Mouse (Mus musculus): ENCODE data around the gene Mrpl20. TPM values are rescaled to one million over a fixed set of nuclear protein-coding genes. Genes with fewer than 3 reads are reported as not detected.
"Not testable (repeated sequence)": the region's sequence is repeated elsewhere in the genome, so short reads cannot be mapped to it uniquely, and the experiment has no call there.

The Mrpl20 gene
- total and polyA plus RNA-seq, 3 experiments, result 17.9 to 97.2 (median 85.3) TPM

- no peak for TF ChIP-seq TAL1 (conservative IDR thresholded peaks at IDR 0.05; ENCODE audit: low read depth, low read length)
- TF ChIP-seq POLR2AphosphoS5 (IDR thresholded peaks at IDR 0.05; ENCODE audit: insufficient replicate concordance, low read depth, low read length), result no peak
- TF ChIP-seq CTCF (IDR thresholded peaks at IDR 0.05; ENCODE audit: low read depth, low read length), result 0 out of 2 replicates have a peak, but pooled peaks have one; percentile 19
- TF ChIP-seq GATA1 (IDR thresholded peaks at IDR 0.05; ENCODE audit: borderline replicate concordance, low read length), result no peak
- no peak for TF ChIP-seq GATA2 (IDR thresholded peaks at IDR 0.05; ENCODE audit: borderline replicate concordance, low read depth, low read length)
- DNase-seq (ENCODE audit: low spot score), result no peak
- Histone ChIP-seq H3K9me3 (replicated peaks) (no peaks in the 10 kb centered on the region), H3K4me3 (ENCODE audit: low read depth, low read length) (peak within 1 kb of the TSS; percentile 76), H3K4me1 (ENCODE audit: insufficient read depth, low read depth, low read length) (peaks cover 31% of the 10 kb centered on the region), H3K27me3 (ENCODE audit: insufficient read depth, low read length) (peaks cover 46% of the 10 kb centered on the region), H3K36me3 (replicated peaks) (no peaks in the 10 kb centered on the region)
- peak; percentile 48; the same call in 1 of the 2 replicates for ATAC-seq (ENCODE audit: extremely low read depth, insufficient number of reproducible peaks, low FRiP score, poor library complexity, severe bottlenecking)
Observed at GRCm38 (mm10) chr4:155785819-155786218, 16.9 kb upstream of the Mrpl20 start, which contains the start of gene Tmem88b. TSS of gene Tmem88b (minus strand) at chr4:155785874.

DNA sequence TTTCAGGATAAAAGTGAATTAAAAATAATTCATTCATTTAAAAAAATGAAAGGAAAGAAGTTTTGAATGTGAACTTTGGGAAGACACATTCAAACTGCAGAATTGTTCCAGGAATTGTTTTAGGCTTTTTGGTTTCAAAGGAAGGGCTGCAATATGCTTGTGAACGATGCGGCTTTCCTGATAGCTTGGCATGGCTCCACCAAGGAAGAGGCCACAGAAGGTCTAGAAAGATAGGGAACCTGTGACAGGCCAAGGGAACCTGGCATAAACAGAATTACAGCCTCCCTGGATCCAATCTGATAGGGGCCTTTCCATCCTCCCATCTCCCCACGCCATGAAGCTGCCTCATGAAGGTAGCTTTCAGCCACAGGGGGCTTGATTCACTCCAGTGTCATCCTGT, 14.4 kb upstream of the Mrpl20 start:
- ATAC-seq (ENCODE audit: extremely low read depth, insufficient number of reproducible peaks, low FRiP score, poor library complexity, severe bottlenecking), result no peak
- no peak for DNase-seq (ENCODE audit: low spot score)
- Histone ChIP-seq H3K4me1 (ENCODE audit: insufficient read depth, low read depth, low read length) (peaks cover 35% of the 10 kb centered on the region), H3K36me3 (replicated peaks) (no peaks in the 10 kb centered on the region), H3K9me3 (replicated peaks) (no peaks in the 10 kb centered on the region), H3K4me3 (ENCODE audit: low read depth, low read length) (no peak overlapping the region), H3K27me3 (ENCODE audit: insufficient read depth, low read length) (peaks cover 53% of the 10 kb centered on the region)
- no peak for TF ChIP-seq GATA2 (IDR thresholded peaks at IDR 0.05; ENCODE audit: borderline replicate concordance, low read depth, low read length)
- TF ChIP-seq GATA1 (IDR thresholded peaks at IDR 0.05; ENCODE audit: borderline replicate concordance, low read length), result no peak
- TF ChIP-seq POLR2AphosphoS5 (IDR thresholded peaks at IDR 0.05; ENCODE audit: insufficient replicate concordance, low read depth, low read length), result no peak
- no peak for TF ChIP-seq TAL1 (conservative IDR thresholded peaks at IDR 0.05; ENCODE audit: low read depth, low read length)
- no peak for TF ChIP-seq CTCF (IDR thresholded peaks at IDR 0.05; ENCODE audit: low read depth, low read length)

DNA sequence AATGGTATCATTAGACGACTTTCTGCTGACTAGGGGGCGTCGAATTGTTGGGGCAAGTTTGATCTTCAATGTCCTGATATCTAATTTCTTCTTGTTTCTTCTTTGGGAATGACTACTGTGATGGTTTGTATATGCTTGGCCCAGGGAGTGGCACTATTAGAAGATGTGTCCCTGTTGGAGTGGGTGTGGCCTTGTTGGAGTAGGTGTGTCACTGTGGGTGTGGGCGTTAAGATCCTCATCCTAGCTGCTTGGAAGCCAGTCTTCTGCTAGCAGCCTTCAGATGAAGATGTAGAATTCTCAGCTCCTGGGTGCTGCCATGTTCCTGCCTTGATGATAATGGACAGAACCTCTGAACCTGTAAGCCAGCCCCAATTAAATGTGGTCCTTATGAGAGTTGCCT, 13.8 kb upstream of the Mrpl20 start:
- ATAC-seq (ENCODE audit: extremely low read depth, insufficient number of reproducible peaks, low FRiP score, poor library complexity, severe bottlenecking); H3K36me3 ChIP-seq (replicated peaks); DNase-seq (ENCODE audit: low spot score); H3K4me3 ChIP-seq (ENCODE audit: low read depth, low read length); H3K9me3 ChIP-seq (replicated peaks): not testable (repeated sequence)
- peaks cover 31% of the 10 kb centered on the region for H3K4me1 ChIP-seq (ENCODE audit: insufficient read depth, low read depth, low read length)
- peaks cover 50% of the 10 kb centered on the region for H3K27me3 ChIP-seq (ENCODE audit: insufficient read depth, low read length)

DNA sequence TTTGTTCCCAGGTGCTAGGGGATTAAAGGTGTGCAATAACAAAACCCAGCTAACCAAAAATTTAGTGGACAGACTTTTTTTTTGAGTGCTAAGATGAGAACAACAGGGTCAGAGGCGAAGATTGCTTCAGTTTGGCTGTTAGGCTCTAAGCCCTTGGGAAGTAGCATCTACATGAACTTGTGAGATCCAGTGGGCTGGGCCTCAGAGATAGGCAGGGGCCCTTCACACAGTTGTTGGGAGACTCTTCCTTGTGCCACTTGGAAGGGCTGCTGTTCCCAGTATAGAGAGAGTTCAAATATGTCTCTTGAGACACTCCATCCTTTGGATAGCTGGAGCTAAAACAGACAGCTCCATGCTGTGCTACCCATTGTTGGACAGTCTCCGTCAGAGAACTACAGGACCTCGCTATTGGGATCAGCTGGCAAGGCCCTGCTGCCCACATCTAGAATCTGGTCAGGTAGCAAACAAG, 12.6 kb upstream of the Mrpl20 start, which contains the start of gene Ankrd65:
Ankrd65 (plus strand) TSS at position 419 of the 469 bp plus-strand sequence.
- ATAC-seq (ENCODE audit: extremely low read depth, insufficient number of reproducible peaks, low FRiP score, poor library complexity, severe bottlenecking), result no peak
- H3K4me1 ChIP-seq (ENCODE audit: insufficient read depth, low read depth, low read length), result peaks cover 19% of the 10 kb centered on the region
- H3K4me3 ChIP-seq (ENCODE audit: low read depth, low read length), result no peak within 1 kb of the TSS
- TF ChIP-seq GATA2 (IDR thresholded peaks at IDR 0.05; ENCODE audit: borderline replicate concordance, low read depth, low read length) (no peak), CTCF (IDR thresholded peaks at IDR 0.05; ENCODE audit: low read depth, low read length) (no peak), POLR2AphosphoS5 (IDR thresholded peaks at IDR 0.05; ENCODE audit: insufficient replicate concordance, low read depth, low read length) (no peak), GATA1 (IDR thresholded peaks at IDR 0.05; ENCODE audit: borderline replicate concordance, low read length) (no peak), TAL1 (conservative IDR thresholded peaks at IDR 0.05; ENCODE audit: low read depth, low read length) (no peak)
- H3K9me3 ChIP-seq (replicated peaks), result no peaks in the 10 kb centered on the region
- H3K27me3 ChIP-seq (ENCODE audit: insufficient read depth, low read length), result peaks cover 48% of the 10 kb centered on the region
- no peak for DNase-seq (ENCODE audit: low spot score)
- H3K36me3 ChIP-seq (replicated peaks), result no peaks in the 10 kb centered on the region

GRCm38 (mm10) chr4:155790650-155791161, 12.0 kb upstream of the Mrpl20 start:
- TF ChIP-seq CTCF (IDR thresholded peaks at IDR 0.05; ENCODE audit: low read depth, low read length) (no peak), TAL1 (conservative IDR thresholded peaks at IDR 0.05; ENCODE audit: low read depth, low read length) (no peak), GATA1 (IDR thresholded peaks at IDR 0.05; ENCODE audit: borderline replicate concordance, low read length) (no peak), GATA2 (IDR thresholded peaks at IDR 0.05; ENCODE audit: borderline replicate concordance, low read depth, low read length) (no peak), POLR2AphosphoS5 (IDR thresholded peaks at IDR 0.05; ENCODE audit: insufficient replicate concordance, low read depth, low read length) (no peak)
- H3K4me1 ChIP-seq (ENCODE audit: insufficient read depth, low read depth, low read length), result peaks cover 13% of the 10 kb centered on the region

GRCm38 (mm10) chr4:155791240-155791933, 11.3 kb upstream of the Mrpl20 start:
- H3K9me3 ChIP-seq (replicated peaks), result no peaks in the 10 kb centered on the region
- peaks cover 50% of the 10 kb centered on the region for H3K27me3 ChIP-seq (ENCODE audit: insufficient read depth, low read length)
- no peak overlapping the region for H3K4me3 ChIP-seq (ENCODE audit: low read depth, low read length)
- no peak for TF ChIP-seq TAL1 (conservative IDR thresholded peaks at IDR 0.05; ENCODE audit: low read depth, low read length)
- no peak for TF ChIP-seq GATA1 (IDR thresholded peaks at IDR 0.05; ENCODE audit: borderline replicate concordance, low read length)
- ATAC-seq (ENCODE audit: extremely low read depth, insufficient number of reproducible peaks, low FRiP score, poor library complexity, severe bottlenecking) (no peak), DNase-seq (ENCODE audit: low spot score) (no peak)
- H3K4me1 ChIP-seq (ENCODE audit: insufficient read depth, low read depth, low read length), result peaks cover 9% of the 10 kb centered on the region
- no peaks in the 10 kb centered on the region for H3K36me3 ChIP-seq (replicated peaks)

More at GRCm38 (mm10) chr4:155790650-155791161, 12.0 kb upstream of the Mrpl20 start:
- DNase-seq (ENCODE audit: low spot score), result no peak
- H3K9me3 ChIP-seq (replicated peaks), result no peaks in the 10 kb centered on the region
- ATAC-seq (ENCODE audit: extremely low read depth, insufficient number of reproducible peaks, low FRiP score, poor library complexity, severe bottlenecking), result no peak
- H3K27me3 ChIP-seq (ENCODE audit: insufficient read depth, low read length), result peaks cover 44% of the 10 kb centered on the region
- no peaks in the 10 kb centered on the region for H3K36me3 ChIP-seq (replicated peaks)
- H3K4me3 ChIP-seq (ENCODE audit: low read depth, low read length), result no peak overlapping the region
